Mouse (Mus musculus): ENCODE data around the gene Trem1.

DNA sequence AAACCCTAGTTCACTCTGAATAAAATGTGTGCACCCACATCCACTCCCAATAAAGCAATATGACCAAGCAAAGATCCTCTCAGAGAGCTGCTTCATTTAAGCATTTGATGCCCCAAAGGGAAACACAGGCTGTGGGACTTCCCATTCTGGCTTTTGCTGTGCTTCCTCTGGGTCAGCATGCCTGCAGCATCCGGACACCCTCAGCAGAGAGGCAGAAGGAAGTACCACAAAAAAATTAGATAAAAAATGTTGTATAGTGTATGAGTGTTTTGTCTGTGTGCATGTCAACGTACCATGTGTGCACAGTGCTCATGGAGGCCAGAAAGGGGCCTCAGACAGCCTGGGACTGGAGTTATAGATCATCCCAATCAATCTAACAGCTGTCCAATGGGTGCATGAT is 29.3 kb downstream of the Trem1 start:
- TF ChIP-seq POLR2A (IDR thresholded peaks at IDR 0.05; ENCODE audit: borderline replicate concordance, control insufficient read depth, low read depth, low read length), result no peak
- TF ChIP-seq CTCF (IDR thresholded peaks at IDR 0.05; ENCODE audit: control insufficient read depth, insufficient read depth, low read length), result no peak
